Mouse (Mus musculus) bone marrow, adult 2 months (tissue): Measurements from ENCODE around the gene Cdk17.
A peak's percentile ranks its signal among the peaks of the same experiment; 100 is the strongest.

ENCODE experiments used
- CTCF ChIP-seq: fragments of 200-500 bp; IDR thresholded peaks from 2 replicates; pipeline ENCODE4 v1.5.1; 2011; ENCODE audit warnings: low read length, control low read depth; ENCODE audit not compliant: control insufficient read depth, insufficient read depth
- POLR2A ChIP-seq: fragments of 200-500 bp; IDR thresholded peaks from 2 replicates; pipeline ENCODE4 v1.6.1; 2011; ENCODE audit warnings: low read depth, mild to moderate bottlenecking, control low read depth, low read length, borderline replicate concordance; ENCODE audit not compliant: control insufficient read depth

- TF ChIP-seq POLR2A (no peak), CTCF (peak; percentile 49; the same call in 1 of the 2 replicates)
Measured at GRCm38 (mm10) chr10:93291352-93291751, 130.7 kb downstream of the Cdk17 start.
